Mouse (Mus musculus): ENCODE data around the gene Vav1.

Vav1 gene

DNA sequence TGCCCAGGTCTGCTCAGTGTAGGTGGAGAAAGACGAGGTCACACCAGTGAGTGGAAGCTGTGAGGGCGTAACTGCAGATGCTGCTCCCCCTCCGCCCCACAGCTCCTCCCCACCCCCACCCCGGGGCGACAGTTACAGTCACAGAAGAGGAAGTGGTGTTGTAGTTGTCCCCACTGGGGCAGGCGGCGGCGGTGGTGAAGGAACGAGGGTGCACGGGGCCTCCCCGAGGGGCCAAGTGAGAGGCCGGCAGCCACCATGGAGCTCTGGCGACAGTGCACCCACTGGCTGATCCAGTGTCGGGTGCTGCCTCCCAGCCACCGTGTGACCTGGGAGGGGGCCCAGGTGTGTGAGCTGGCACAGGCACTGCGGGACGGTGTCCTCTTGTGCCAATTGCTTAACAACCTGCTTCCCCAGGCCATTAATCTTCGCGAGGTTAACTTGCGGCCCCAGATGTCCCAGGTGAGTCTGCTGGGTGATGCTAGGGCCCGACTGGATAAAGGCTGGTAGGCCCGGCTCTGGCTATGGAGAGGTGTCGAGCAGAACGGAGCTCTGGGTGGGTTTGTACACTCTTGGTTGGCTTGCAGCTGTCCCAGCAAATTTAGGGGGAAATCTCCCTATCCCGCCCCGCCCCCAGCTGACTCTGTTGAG is at the start of gene Vav1:
Vav1 (plus strand) TSS at position 158 of the 648 bp plus-strand sequence.
- 0 out of 2 replicates have a peak, but pooled peaks cover 1% of the 10 kb centered on the region for H3K36me3 ChIP-seq (ENCODE audit: control insufficient read depth, insufficient read depth, low read length, poor library complexity, severe bottlenecking)
- H3K27me3 ChIP-seq (ENCODE audit: control insufficient read depth, insufficient read depth, low read length, poor library complexity, severe bottlenecking) = no peaks in the 10 kb centered on the region
- peak; percentile 91 for DNase-seq (ENCODE audit: low read depth, low spot score)

DNA sequence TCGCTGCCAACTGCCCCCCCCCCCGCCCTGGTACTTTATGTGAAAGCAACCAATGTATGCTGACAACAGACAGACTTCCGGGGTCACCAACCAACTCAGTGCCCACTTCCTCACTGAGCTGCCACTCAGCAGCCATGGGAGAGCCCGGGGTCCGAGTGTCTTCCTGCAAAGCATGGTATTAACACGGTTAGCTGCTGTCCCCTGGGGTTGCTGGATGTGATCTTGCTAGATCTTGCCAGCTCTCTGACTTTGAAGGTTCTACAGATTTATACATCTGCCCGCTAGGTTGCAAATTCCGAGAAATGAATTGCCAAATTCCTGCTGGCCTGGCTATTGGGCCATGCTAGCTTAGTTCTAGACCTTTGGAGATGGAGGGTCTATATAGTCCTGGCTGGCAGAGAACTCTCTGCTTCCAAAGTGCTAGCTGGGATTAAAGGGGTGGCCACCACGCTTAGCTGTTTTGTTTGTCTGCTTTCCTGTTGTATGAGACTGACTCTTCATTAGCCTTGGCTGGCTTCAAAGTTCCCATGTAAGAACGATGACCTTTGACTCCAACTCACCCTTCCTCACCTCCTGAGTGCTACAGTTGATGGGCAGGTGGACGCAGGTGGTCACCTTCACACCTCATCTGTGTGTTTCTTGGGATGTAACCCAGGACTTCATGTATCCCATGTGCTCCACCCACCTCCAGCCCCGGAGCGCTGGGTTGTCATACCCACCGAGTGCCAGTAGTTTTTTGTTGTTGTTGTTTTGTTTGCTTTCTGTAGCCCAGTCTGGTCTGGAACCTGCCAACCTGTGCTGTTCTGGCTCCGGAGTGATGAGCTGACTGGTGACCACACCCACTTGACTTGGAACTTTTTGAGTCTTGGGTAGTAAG is 48.8 kb upstream of the Vav1 start:
- no peaks in the 10 kb centered on the region for H3K27me3 ChIP-seq (ENCODE audit: control insufficient read depth, insufficient read depth, low read length, poor library complexity, severe bottlenecking)
- peak; percentile 39 for DNase-seq (ENCODE audit: low read depth, low spot score)
- H3K36me3 ChIP-seq (ENCODE audit: control insufficient read depth, insufficient read depth, low read length, poor library complexity, severe bottlenecking) = peaks cover 5% of the 10 kb centered on the region; the same call in 1 of the 2 replicates

DNA sequence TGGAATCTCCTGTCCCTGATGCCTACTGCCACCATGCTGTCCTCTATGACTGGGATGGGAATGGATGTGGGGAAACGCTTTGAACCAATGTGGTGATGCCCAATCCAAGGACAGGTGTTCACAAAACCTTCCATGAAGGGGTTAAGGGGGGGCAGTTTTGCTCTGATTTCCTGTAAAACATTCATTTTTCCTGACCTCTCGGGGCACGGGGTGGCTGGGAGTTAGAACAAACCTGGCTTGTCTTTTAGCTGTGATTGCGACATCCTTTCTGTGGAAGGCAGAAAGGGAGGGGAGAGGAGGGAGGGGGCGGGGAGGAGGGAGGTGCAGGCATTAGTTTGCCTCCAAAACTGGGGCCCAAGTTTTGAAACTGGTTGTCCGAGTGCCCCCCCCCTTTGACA is 48.2 kb upstream of the Vav1 start:
- Histone ChIP-seq H3K27me3 (ENCODE audit: control insufficient read depth, insufficient read depth, low read length, poor library complexity, severe bottlenecking) (no peaks in the 10 kb centered on the region), H3K36me3 (ENCODE audit: control insufficient read depth, insufficient read depth, low read length, poor library complexity, severe bottlenecking) (peaks cover 9% of the 10 kb centered on the region)
- no peak for DNase-seq (ENCODE audit: low read depth, low spot score)

DNA sequence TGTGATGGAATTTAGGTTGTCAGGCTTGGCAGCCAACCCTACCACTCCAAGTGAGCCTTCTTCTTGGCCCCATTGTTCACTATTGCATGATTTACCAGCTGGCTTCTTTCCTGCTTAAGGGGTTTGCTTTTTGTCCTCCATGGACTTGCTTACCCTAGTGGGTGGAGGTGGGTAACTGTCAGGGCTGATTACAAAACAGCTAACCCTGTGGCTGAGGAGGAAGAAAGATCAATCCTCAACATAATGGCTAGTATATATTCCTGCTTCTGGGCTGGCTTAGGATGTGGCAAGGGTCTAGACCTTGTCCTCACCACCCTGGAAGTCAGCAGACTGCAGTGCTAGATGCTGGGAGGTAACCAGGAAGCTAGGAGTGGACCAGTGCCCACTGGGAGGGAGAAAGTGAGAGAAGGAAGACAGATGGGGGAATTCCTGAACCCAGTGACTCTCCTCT is 47.6 kb upstream of the Vav1 start:
- H3K27me3 ChIP-seq (ENCODE audit: control insufficient read depth, insufficient read depth, low read length, poor library complexity, severe bottlenecking) = no peaks in the 10 kb centered on the region
- DNase-seq (ENCODE audit: low read depth, low spot score) = no peak
- peaks cover 16% of the 10 kb centered on the region for H3K36me3 ChIP-seq (ENCODE audit: control insufficient read depth, insufficient read depth, low read length, poor library complexity, severe bottlenecking)

DNA sequence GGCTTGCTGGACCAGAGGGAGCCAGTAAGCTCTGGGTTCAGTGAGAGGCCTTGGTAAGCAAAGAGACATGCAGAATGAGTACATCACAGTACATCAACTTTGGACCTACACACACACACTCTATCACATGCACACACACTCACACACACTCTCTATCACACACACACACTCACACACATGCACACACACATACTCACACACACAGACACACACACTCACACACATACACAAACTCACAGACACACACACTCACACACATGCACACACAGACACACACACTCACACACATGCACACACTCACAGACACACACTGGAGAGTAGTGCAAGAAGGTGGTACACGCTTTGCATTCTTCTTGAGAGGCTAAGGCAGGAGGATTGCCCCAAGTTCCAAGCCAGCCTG is 46.7 kb upstream of the Vav1 start:
- DNase-seq (ENCODE audit: low read depth, low spot score) = no peak
- H3K36me3 ChIP-seq (ENCODE audit: control insufficient read depth, insufficient read depth, low read length, poor library complexity, severe bottlenecking) = peaks cover 22% of the 10 kb centered on the region

DNA sequence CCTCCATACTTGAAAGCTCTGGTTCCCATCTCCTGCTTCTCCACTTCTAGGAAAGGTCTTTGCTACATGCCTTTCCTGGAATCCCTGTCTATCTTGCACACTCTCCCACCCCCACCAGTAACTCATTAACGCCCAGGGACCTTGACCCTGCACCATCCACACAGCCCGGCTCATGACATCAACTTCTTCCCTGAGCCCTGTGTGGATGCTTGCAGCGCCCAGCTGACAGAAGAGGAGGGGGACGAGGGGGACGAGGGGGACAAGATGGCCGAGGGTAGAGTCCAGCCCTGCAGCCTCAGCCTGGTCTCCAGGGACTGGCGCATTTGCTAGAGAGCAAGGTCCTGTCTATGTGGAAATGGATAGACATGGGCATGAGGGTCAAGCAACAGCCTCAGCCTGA is 45.9 kb upstream of the Vav1 start:
- Histone ChIP-seq H3K27me3 (ENCODE audit: control insufficient read depth, insufficient read depth, low read length, poor library complexity, severe bottlenecking) (no peaks in the 10 kb centered on the region), H3K36me3 (ENCODE audit: control insufficient read depth, insufficient read depth, low read length, poor library complexity, severe bottlenecking) (peaks cover 23% of the 10 kb centered on the region)
- no peak for DNase-seq (ENCODE audit: low read depth, low spot score)

More for the DNA sequence above, 46.7 kb upstream of the Vav1 start:
- H3K27me3 ChIP-seq (ENCODE audit: control insufficient read depth, insufficient read depth, low read length, poor library complexity, severe bottlenecking) = no peaks in the 10 kb centered on the region

DNA sequence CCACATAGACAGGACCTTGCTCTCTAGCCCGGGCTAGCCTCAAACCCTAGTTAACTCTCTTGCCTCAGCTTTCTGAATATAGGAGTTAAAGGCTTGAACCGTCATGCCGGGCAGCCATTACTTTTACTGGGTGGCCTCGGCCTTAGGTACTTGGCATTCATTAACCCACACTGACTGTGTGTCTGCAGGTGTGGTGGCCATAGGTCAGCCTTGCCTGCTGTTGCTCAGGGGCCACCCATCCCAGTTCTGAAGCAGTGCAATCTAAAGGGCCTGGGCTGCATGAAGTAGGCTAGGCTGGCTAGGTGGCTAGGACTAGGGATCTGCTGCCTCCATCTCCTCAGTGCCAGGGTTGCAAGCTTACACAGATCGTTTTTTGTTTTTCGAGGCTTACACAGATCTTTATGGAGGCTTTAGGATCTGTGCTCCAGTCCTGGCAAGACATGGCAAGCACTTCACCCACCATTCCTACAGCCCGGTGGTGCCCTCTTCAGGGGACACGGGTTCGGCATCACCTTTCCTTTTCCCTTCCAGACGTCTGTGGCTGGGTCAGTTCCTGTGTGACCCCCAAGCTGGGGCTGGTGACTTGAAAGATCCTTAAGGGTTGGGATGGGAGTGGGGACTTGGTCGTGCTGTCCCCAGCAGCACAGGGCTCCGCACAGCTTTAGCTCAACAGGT is 44.5 kb upstream of the Vav1 start:
- no peak for DNase-seq (ENCODE audit: low read depth, low spot score)
- H3K27me3 ChIP-seq (ENCODE audit: control insufficient read depth, insufficient read depth, low read length, poor library complexity, severe bottlenecking) = no peaks in the 10 kb centered on the region

DNA sequence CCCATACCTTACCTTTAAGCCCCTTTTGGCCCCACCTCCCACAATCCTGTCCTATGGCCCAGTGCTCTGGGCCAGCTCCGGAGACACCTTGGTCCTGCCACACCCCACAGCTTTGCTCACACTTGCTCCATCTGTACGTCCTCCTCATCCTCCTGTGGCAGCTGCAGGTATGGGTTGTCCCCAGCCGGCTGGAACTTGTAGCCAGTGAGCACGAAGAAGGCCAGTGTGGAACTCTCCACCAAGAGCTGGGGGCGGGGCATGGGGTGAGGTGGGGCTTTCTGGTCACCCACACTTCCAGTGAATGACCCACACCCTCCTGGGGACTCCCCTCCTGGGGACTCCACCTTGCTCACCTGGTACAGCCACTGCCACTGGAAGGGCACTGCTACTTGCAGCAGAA is 43.1 kb upstream of the Vav1 start:
- no peak for DNase-seq (ENCODE audit: low read depth, low spot score)
- H3K36me3 ChIP-seq (ENCODE audit: control insufficient read depth, insufficient read depth, low read length, poor library complexity, severe bottlenecking) = peaks cover 24% of the 10 kb centered on the region
- H3K27me3 ChIP-seq (ENCODE audit: control insufficient read depth, insufficient read depth, low read length, poor library complexity, severe bottlenecking) = no peaks in the 10 kb centered on the region

More for the DNA sequence above, 44.5 kb upstream of the Vav1 start:
- H3K36me3 ChIP-seq (ENCODE audit: control insufficient read depth, insufficient read depth, low read length, poor library complexity, severe bottlenecking) = peaks cover 24% of the 10 kb centered on the region

DNA sequence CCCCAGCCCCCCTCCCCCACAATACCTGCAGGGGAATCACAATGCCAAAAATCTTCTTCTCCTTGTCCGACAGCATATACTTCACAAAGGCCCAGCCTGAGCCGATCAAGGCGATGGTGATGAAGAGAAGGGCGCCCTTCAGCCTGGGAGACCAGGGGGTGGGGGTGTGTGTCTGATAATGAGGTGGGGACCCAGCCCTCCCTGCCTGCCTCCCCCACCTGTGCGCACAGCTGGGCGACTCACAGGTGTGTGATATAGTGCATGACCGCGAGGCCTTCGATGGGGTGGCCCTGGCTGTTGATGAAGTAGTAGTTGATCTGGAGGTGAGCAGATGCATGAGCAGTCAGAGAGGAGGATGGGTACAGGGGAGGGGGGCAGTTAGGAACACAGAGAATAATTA is 41.7 kb upstream of the Vav1 start:
- no peak for DNase-seq (ENCODE audit: low read depth, low spot score)

DNA sequence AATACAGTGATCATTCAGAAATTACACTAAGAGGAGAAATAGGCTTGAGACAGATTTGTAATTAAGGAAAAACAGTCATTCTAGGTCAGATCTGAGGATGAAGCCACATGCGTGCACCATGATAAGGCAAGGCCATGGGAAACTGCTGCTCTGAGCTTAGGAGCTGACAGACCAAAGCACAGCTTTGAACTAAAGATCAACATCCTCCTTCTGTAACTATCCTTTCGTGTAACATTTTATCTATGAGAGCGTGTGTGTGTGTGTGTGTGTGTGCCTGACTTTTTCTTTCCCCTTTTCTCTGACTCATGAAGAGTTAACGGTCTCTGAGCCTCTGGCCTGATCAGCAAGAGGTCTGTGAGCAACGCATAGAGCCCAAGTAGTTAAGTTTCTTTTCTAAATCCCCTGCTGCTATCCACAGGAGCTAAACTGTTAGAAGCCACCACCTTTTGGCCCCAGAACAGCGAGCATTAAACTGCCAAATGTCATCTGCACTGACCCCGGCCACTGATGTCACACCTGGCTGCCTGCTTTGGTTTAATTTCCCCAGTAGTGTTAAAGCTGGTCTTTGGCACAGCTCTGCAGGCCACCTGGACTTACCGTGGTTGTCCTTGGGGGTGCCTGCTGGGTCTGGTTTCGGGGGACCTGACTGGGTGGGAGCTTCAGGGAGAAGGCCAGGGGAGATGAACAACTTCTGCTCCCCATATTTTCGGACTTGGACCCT is 35.1 kb upstream of the Vav1 start:
- no peak for DNase-seq (ENCODE audit: low read depth, low spot score)
- Histone ChIP-seq H3K36me3 (ENCODE audit: control insufficient read depth, insufficient read depth, low read length, poor library complexity, severe bottlenecking) (peaks cover 16% of the 10 kb centered on the region), H3K27me3 (ENCODE audit: control insufficient read depth, insufficient read depth, low read length, poor library complexity, severe bottlenecking) (no peaks in the 10 kb centered on the region)

More for the DNA sequence above, 41.7 kb upstream of the Vav1 start:
- H3K27me3 ChIP-seq (ENCODE audit: control insufficient read depth, insufficient read depth, low read length, poor library complexity, severe bottlenecking) = no peaks in the 10 kb centered on the region
- peaks cover 24% of the 10 kb centered on the region for H3K36me3 ChIP-seq (ENCODE audit: control insufficient read depth, insufficient read depth, low read length, poor library complexity, severe bottlenecking)

DNA sequence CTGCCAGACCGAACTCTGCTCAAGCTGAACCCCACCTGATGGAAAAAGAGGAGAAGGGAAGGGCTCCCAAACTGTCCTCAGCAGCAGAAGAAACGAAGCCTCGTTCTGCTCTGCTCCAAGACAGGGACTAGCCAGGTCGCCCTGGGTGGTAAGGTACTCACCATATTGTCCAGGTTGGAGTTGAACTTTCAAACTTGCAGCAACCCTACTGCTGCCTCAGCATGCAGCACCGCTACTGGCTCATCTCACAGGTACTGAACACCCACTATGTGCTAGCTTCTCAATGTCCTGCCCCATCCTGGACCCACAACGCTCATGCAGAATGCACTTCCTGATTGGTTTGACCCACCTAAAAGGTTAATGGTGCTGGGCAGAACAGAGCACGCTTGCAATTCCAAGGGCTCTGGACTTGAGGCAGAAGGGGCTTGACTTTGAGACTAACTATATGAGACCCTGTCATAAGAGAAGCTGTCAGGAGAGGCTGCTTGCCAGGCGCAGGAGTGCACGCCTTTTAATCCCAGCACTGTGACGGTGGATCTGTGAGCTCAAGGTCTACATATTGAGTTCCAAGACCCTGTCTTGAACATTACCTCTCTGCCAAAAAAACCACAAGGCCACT is 33.5 kb upstream of the Vav1 start:
- DNase-seq (ENCODE audit: low read depth, low spot score) = no peak
- no peaks in the 10 kb centered on the region for H3K27me3 ChIP-seq (ENCODE audit: control insufficient read depth, insufficient read depth, low read length, poor library complexity, severe bottlenecking)
- H3K36me3 ChIP-seq (ENCODE audit: control insufficient read depth, insufficient read depth, low read length, poor library complexity, severe bottlenecking) = peaks cover 16% of the 10 kb centered on the region

DNA sequence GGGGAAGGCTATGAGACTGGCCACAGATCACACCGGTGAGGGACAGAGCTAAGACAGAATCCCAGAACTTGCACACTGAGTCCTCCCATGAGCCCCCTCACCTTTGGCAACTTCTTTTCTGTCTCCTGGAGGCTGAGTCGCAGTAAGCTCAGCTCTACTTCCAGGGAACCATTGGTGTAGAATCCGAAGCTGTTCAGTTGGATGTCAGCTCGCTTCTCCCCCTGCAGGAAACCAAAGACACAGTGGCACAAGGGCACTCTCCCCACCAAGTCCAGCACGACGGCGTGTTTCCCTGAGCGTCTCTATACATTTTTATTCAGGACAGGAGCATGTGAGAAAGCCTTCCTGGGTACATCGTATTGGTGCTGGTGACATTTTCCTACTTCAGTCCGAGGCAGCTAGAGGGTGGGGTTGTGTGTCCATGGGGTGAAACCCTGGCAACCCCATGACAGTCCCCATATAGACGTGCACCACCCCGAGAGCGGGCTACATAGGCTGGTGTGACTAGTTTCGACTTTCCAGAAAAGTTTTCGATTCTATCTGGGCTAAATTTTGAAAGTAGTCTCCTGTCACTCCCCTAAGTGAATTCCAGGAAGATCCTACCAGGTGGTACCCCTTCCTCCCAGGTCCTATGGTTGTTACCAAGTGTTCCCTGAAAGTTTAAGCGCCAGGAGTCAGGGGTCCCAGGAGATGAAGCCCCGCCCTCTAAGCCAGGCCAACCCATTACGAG is 32.1 kb upstream of the Vav1 start:
- H3K36me3 ChIP-seq (ENCODE audit: control insufficient read depth, insufficient read depth, low read length, poor library complexity, severe bottlenecking) = peaks cover 16% of the 10 kb centered on the region
- H3K27me3 ChIP-seq (ENCODE audit: control insufficient read depth, insufficient read depth, low read length, poor library complexity, severe bottlenecking) = no peaks in the 10 kb centered on the region
- peak; percentile 18 for DNase-seq (ENCODE audit: low read depth, low spot score)

DNA sequence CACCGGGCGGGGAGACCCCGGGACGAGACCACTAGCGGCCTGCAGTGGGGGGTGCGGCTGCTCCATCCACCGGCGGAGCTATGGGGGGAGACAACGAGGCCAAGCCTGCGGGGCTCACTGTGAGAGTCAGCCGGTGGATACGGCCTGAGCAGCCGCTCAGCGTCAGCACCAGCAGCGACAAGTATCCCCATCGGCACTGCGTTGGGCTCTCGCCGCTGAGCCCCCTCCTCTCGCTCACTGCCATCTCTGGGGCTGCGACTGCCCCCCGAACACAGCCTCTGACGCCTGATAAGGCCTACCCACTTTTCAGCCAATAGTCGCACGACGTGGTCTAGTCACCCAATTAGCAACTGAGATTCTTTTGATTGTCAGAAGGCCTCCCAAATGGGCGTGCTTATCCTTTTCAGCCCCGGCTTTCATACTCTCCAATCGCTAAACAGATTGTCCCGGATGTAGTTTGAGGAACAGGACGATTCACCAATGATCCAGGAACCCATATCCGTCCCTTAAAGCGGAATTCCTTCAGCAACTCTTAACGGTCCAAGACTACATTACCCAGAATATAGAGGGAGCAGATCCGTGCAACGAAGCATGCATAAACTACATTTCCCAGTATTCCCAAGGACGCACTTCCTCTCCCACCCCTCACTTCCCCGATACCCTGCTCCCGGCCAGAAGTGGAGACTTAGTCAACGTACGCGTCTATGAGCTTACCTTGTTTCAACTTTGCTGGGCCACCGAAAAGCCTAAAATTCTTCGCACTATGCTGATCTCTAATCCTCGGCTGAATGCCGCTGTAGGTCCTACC is 31.3 kb upstream of the Vav1 start:
- Histone ChIP-seq H3K36me3 (ENCODE audit: control insufficient read depth, insufficient read depth, low read length, poor library complexity, severe bottlenecking) (peaks cover 12% of the 10 kb centered on the region), H3K27me3 (ENCODE audit: control insufficient read depth, insufficient read depth, low read length, poor library complexity, severe bottlenecking) (no peaks in the 10 kb centered on the region)
- peak; percentile 96 for DNase-seq (ENCODE audit: low read depth, low spot score)

Data from splenic B cell, adult 2 months (primary cell).